Mouse (Mus musculus): ENCODE measurements around the gene Znhit1.

The Znhit1 gene

GRCm38 (mm10) chr5:136986695-136987137, 1.1 kb downstream of the Znhit1 start, which contains the start of gene Plod3:
Gene Plod3, plus strand, starts transcription at chr5:136987019.
- peak; percentile 99 for DNase-seq (ENCODE audit: low spot score in 2 of 2)

- no peak for DNase-seq (ENCODE audit: low spot score in 2 of 2)
Observed at GRCm38 (mm10) chr5:136984828-136985227, 3.0 kb downstream of the Znhit1 start.

GRCm38 (mm10) chr5:136982338-136982930, 5.4 kb downstream of the Znhit1 start:
- DNase-seq (ENCODE audit: low spot score in 2 of 2), result no peak

- DNase-seq (ENCODE audit: low spot score in 2 of 2), result no peak
Observed at GRCm38 (mm10) chr5:136980974-136981373, 6.8 kb downstream of the Znhit1 start.

- DNase-seq (ENCODE audit: low spot score in 2 of 2), result no peak
Observed at GRCm38 (mm10) chr5:136979762-136980161, 8.1 kb downstream of the Znhit1 start.

- no peak for DNase-seq (ENCODE audit: low spot score in 2 of 2)
Observed at GRCm38 (mm10) chr5:136977769-136978168, 10.1 kb downstream of the Znhit1 start.

GRCm38 (mm10) chr5:136973670-136974069, 14.2 kb downstream of the Znhit1 start:
- no peak for DNase-seq (ENCODE audit: low spot score in 2 of 2)

- DNase-seq (ENCODE audit: low spot score in 2 of 2), result no peak
Observed at GRCm38 (mm10) chr5:136970703-136971102, 17.1 kb downstream of the Znhit1 start.

- no peak for DNase-seq (ENCODE audit: low spot score in 2 of 2)
Observed at GRCm38 (mm10) chr5:136967592-136967991, 20.2 kb downstream of the Znhit1 start.

- DNase-seq (ENCODE audit: low spot score in 2 of 2), result no peak
Observed at GRCm38 (mm10) chr5:136966861-136967455, 20.9 kb downstream of the Znhit1 start.

GRCm38 (mm10) chr5:136966331-136966730, 21.5 kb downstream of the Znhit1 start, which contains the start of gene Cldn15:
Gene Cldn15, plus strand, starts transcription at chr5:136966616.
- DNase-seq (ENCODE audit: low spot score in 2 of 2), result no peak

- DNase-seq (ENCODE audit: low spot score in 2 of 2), result no peak
Observed at GRCm38 (mm10) chr5:136965686-136966085, 22.1 kb downstream of the Znhit1 start.

GRCm38 (mm10) chr5:136965210-136965609, 22.6 kb downstream of the Znhit1 start:
- DNase-seq (ENCODE audit: low spot score in 2 of 2), result no peak

GRCm38 (mm10) chr5:136962966-136963540, 24.8 kb downstream of the Znhit1 start:
- DNase-seq (ENCODE audit: low spot score in 2 of 2), result no peak

- peak; percentile 80 to 84 for DNase-seq (ENCODE audit: low spot score in 2 of 2)
Observed at GRCm38 (mm10) chr5:136962501-136962900, 25.3 kb downstream of the Znhit1 start.

GRCm38 (mm10) chr5:136961983-136962461, 25.8 kb downstream of the Znhit1 start:
- peak; percentile 93 to 94 for DNase-seq (ENCODE audit: low spot score in 2 of 2)

GRCm38 (mm10) chr5:136961334-136961982, 26.4 kb downstream of the Znhit1 start:
- no peak for DNase-seq (ENCODE audit: low spot score in 2 of 2)

- DNase-seq (ENCODE audit: low spot score in 2 of 2), result no peak
Observed at GRCm38 (mm10) chr5:136960053-136960452, 27.8 kb downstream of the Znhit1 start.

GRCm38 (mm10) chr5:136958991-136959605, 28.7 kb downstream of the Znhit1 start:
- no peak for DNase-seq (ENCODE audit: low spot score in 2 of 2)

GRCm38 (mm10) chr5:136957250-136957649, 30.6 kb downstream of the Znhit1 start:
- no peak for DNase-seq (ENCODE audit: low spot score in 2 of 2)

GRCm38 (mm10) chr5:136955622-136956021, 32.2 kb downstream of the Znhit1 start:
- no peak for DNase-seq (ENCODE audit: low spot score in 2 of 2)

- no peak for DNase-seq (ENCODE audit: low spot score in 2 of 2)
Observed at GRCm38 (mm10) chr5:136953440-136953951, 34.3 kb downstream of the Znhit1 start.

Data from right cerebral cortex, postnatal 10 days (tissue).